Mouse (Mus musculus): ENCODE results near the gene Tlk2. TPM values are rescaled to one million over a fixed set of nuclear protein-coding genes. Genes with fewer than 3 reads are reported as not detected.
A peak's percentile ranks its signal among the peaks of the same experiment; 100 is the strongest.

Tlk2 gene
- total RNA-seq, 2 experiments from 2014 or later: 43.8 to 53.5 TPM

DNA sequence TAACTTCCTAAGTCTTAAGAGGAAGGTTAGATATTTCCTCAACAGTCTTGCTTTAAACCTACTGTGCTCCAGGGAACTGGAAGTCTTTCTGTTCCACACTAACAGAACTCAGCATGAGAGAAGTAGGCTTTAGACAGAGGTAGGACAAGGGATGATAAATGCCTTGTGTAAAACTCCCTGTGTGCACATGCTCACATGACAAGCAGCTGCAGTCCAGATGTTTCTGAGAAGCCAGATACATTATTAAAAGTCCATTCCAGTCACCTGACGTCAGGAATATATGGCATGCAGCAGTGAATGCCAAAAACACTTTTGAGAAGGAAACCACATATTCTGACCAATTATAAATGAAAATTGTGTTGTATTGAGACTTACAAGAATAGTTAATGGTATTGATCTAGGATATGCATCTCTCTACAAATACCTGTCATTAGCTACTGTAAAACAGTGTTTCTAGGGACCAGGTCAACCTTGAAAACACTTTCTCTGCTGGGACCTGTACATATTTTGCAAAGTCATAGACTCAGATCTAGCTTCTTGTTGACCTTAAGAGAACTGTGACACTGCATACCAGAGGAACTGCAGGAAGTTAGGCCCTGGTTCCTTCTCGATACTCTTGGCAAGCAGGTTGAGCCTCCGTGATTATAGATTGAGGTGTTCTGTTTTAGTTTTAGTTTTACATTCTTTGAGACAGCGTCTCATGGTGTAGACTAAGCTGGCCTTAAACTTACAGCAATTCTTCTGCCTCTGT, 83.2 kb downstream of the Tlk2 start:
- DNase-seq: no peak

DNA sequence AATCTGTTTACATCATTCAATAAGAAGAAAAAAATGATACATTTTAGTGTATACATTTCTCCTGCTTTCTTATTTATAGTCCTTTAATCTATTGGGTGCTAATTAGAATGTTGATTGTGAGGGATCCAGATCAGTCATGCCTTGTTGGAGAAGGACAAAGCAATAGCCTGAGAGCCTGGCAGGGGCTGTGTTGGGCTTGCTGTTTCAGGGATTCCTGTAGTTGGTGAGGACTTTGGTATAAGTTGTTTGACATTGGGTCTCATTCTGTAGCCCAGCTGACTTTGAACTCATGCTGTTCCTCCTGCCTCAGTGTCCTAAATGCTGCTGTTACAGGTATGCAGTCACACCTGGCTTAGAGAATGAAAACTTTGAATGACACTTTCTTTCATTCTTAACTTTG, 85.9 kb downstream of the Tlk2 start:
- no peak for DNase-seq

DNA sequence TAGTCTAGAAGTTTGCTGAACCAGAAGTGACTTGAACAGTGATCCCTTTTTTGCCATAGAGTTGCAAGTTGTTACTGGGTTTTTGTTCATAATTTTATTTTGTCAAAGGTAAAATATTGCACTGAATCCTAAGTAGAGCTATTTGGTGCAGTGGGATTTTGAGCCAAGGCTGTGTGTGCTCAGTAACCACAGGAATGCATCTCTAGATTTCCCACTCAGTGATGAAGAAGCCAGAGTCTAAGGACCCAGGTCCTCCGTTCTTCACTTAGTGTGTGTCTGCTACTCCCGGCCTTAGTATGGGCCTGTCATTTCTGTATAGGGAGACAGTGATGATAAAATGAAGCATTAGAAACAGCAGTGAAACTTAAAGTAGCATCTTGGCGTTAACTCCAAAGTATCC, 86.4 kb downstream of the Tlk2 start:
- no peak for DNase-seq

DNA sequence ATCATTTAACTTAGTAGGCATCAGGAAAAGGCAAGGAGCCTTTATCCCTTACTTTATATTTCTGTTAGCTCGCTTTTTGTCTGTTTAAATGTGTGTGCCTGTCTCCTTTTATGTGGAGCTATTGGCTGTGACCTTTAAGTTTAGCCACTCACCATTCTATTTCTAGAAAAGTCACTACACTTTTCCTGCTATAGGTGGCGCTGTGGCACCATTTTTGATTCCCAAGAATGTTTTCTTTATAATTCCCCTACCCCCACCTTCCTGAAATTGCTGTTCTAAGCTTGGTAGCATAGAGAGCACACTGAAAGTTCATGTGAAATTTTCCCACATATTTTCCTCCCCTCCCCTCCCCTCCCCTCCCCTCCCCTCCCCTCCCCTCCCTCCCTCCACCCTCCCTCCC, 91.5 kb downstream of the Tlk2 start:
- peak; percentile 73 for DNase-seq

DNA sequence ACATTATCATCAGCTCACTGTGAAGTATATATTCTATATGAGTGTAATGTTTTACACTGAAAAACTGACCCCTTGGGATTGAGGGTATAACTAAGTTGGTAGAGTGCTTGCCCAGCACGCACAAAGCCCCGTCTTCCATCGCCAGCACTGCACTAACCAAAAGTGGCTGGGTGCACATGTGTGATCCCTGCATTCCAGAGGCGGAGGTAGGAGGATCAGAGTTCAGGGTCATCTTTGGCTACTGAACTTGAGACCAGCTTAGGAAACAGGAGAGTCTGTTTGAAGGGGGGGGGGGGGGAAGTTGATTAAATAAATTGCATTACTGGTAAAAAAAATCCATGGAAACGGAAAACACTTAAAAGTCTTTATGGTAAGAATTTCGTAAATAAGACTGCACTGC, 101.8 kb downstream of the Tlk2 start:
- DNase-seq: no peak

DNA sequence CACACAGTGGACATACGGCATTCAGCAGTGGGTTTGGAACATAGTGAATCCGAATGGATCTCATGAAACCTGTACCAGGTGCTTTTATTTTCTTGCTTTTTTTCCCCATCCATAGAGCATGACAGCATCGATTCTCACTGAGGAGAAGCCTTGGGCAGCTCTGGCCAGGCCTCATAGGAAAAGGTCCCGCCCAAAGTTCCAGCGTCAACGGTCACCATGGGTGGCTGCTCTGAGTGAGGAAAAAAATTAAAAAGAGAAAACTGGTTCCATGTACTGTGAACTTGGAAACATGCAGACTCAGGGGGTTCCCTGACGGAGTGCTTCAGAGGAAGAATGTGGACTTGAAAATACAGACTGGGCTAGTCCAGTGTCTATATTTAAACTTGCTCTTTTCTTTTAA, 102.7 kb downstream of the Tlk2 start:
- DNase-seq: no peak

DNA sequence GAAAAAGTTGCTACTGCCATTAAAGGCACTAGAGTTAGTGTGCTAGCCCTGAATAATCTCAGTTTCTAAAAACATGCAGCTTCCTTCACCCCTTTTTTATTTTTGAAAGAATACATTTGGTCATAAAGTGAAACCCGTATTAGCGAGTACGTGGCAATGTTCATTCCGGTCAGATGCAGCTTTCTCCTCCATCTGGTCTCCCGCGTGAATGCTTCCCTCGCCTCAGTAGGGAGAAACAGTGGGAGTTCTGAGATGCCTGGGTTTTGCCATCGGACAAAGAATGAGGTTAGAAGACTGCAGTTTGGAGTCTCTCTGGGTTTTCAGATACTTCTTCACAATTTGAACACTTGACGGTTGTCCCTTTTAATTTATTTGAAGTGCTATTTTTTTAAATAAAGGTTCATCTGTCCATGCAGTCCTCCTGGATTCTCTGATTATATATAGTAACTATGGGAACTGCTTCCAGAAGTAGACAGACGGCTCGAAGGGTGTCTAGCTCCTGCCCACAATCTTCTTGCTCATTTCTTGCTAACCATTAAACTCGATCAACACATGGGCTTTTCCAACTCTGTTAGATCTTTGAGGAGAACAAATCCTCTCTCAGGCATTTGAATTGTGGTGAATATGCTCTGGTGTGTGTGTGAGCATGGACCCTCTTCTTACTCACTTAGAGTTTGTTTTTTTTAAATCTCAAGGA, 103.3 kb downstream of the Tlk2 start:
- DNase-seq: no peak

DNA sequence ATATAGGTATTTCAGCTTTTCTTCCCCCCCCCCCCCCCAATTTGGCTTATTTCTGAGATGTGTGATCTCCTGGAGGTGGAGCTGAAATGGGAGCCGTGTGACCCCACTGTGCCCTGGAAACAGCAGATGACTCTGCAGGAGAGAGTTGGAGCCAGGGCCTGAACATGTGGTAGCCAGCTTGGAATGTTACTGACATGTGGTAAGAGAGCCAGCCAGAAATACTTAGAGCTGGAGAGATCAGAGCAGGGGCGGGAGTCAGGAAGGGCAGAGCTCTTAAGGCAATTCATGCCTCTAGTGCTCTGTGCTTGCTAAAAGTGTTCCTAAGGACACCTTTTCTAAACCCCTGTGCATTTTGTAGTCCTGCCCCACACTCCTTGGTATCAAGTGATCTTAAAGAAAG, 103.9 kb downstream of the Tlk2 start:
- no peak for DNase-seq

DNA sequence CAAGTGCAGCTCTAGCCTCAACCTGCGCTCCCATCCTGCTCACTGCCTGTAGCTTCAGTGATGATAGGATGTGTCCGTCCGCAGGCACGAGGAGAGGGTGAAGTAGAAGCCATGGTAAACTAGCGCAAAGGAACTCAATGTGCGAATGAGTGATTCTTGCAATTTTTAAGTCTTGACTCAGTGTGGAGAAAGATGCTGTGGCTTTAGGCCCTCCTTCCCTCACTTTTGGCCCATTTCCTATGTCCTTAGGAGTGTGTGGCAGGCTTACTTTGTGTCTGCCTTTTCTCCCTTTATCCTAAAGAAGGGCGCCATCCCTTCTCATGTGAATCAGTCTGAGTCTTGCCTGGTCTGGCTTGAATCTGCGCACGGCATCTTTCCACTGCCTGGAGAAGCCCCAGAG, 104.4 kb downstream of the Tlk2 start:
- DNase-seq: no peak

DNA sequence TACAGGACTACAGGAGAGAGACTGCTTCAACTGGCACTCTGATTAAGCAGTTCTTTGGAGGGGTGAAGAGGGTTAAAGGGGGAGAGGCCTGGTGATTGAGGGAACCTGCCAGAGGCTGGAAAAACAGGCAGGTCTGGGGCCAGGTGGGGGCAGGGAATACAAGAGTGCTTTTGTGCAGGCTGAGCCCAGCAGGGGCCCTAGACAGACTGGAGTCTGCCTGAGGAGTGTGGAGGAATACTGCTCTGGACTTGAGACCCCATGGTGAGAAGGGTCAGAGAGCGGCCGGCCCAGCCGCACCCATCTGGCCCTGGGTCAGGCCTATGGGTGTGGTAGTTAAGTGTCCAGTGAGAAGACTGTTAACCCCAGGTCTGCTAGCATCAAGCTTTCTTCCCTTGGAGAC, 107.1 kb downstream of the Tlk2 start:
- DNase-seq: no peak

DNA sequence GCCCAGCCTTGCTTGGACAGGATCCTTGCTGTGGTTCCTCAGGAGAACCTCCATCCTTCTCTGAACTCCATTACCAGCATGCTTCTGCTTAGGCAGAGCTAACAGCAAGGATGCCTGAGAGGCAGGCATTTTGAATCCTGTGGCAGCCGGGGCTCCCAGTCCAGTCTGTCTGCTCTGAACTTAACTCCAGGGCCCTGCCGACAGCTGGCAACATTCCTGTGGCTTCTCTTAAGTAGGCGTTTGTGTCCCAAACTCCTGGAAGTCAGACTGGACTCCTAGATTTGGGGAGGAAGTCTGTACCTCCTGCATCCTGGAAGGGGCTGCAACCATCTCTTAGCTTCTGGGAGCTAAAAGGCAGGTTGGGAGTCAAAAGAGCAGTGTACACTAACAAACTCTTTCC, 110.8 kb downstream of the Tlk2 start:
- no peak for DNase-seq

DNA sequence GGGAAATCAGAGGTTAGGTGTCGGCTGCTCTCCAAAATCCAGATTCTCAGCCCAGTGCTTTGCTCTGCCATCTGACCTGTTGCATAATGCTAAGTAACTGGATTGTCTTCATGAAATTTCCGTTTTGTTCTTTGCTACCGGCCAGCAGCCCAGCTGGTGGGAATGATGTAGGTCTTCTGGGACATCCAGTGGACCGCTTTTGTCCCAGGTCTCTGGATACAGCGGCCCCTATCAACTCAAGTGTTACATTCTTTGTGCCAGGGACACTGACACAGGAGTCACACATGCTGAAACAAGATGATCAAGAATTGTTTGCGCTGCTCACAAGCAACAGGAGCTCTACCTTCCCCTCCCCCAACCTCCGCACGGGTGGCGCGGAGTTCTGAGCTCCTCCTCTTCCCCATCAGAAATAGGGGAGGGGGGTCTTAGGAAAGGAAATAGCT, 113.1 kb downstream of the Tlk2 start:
- no peak for DNase-seq

DNA sequence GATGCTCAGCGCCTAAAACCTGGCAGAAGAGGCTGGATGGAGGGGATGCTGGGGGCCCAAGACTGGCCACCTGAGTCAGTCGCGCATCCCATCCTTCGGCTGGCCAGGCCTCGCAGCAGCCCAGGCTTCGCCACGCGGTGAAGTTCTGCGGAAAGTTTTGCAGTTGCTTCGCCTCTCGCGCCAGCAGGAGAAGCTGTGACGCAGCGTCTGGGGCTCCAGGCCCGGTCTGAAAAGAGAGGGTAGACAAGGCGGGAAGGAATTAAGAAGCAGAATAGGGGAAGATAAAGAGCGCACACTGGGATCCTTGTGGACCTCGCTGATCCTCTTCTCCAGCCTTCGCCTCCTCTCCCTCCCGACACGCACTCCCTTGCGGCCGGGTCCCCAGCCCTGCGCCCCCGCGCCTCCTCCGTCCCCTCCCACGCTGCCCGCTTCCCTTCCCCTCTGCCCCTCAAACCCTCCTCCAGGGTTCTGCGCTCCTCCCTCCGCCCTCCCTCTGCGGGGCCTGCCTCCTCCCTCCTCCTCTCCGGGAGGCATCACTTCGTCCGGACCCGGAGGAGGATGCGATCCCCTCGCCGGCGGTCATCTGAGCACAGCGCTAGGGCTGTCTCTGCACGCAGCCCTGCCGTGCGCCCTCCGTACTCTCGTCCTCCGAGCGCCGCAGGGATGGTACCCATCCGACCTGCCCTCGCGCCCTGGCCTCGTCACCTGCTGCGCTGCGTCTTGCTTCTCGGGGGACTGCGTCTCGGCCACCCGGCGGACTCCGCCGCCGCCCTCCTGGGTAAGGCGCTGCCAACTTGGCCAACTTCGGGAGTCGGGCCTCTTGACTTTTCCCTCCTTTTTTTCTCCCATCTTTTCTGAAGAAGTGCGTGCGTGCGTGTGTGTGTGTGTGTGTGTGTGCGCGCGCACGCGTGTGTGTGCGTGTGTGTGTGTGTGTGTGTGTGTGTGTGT, 113.8 kb downstream of the Tlk2 start, which contains the start of gene Mrc2:
TSS of gene Mrc2 (plus strand) at position 520 of the 948 bp plus-strand sequence.
- peak; percentile 61 for DNase-seq

DNA sequence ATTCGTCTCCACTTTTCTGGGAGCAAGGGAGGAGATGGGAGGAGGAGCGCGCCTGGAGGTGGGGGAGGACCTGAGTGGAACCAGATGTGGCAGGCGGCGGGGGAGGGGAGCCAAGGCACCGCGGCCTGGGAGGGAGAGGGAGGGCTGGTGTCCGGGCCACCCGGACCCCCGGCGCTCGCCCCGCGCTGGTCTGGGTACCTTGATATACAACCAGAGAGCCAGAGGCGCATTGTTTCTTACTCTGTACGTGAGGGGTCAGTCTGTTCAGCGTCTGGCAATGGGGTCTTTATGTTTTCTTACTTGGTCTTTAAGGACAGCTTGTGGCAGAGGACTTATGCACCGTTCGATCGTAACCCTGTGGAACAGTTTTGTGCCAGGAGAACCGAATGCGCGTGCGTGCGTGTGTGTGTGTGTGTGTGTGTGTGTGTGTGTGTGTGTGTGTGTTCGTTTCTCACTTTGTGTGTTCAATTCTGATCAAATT, 114.5 kb downstream of the Tlk2 start:
- peak; percentile 49 for DNase-seq

DNA sequence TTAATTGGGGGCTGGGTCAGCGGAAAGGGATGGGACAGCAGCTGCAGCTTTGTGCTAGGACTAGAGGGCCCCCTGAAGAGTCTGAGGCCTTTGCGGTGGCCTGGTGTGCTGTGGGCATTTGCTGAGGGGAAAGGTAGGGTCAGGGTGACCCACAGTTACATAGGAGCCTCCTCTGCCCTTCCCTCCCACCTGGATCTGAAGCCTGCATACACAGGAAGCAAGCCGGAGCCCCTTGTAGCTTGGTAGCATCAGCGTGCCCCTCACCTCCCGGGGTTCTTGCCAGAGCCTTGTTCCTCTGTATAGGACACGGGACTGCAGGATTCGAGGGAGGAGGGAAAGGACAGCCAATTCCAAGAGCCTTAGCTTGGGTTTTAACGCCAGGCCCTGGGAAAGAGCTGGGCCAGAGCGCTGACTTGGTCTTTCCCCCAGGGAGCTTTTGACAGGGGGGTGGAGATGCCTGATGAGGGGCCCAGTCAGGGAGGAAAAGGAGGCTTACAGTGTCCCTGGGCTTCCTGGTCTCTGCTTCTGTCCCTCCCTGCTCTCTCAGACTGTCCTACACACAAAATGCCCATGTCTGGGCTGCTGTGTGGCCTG, 115.4 kb downstream of the Tlk2 start:
- peak; percentile 17 for DNase-seq

DNA sequence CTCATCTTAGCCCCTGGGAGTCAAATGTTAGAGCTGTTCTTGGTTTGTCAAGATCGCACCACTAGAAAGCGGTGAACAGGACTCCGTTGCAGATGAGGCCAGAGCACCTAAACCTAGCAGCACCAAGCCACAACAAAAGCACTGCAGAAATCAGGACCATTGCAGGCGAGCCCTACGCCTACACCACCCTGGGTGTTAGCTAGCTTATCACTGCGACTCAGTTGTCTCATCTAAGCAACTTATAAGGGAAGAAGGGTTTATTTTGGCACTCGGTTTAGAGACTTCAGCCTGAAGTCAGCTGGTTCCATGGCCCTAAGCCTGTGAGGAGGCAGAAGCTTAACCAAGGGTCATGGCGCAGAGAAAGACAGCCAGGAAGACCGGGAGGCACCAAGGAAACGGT, 117.5 kb downstream of the Tlk2 start:
- no peak for DNase-seq

DNA sequence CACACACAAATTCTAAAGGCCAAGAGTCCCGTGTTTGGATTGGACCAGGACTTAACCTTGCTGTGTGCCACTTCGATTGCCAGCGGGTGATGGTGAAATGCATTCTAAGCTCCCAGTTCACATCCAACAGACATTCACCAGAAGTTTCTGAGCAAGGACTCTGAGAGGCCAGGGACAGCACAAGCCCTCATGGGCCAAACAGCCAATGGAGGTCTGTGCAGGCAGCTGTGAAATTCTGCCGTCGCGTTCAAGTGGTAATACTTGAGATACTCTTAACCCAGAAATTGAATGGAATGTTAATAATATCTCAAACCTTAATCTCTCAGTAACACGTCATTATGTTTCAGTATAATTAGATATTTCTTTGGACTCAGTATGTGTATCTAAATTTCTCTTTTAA, 131.6 kb downstream of the Tlk2 start:
- DNase-seq: no peak

DNA sequence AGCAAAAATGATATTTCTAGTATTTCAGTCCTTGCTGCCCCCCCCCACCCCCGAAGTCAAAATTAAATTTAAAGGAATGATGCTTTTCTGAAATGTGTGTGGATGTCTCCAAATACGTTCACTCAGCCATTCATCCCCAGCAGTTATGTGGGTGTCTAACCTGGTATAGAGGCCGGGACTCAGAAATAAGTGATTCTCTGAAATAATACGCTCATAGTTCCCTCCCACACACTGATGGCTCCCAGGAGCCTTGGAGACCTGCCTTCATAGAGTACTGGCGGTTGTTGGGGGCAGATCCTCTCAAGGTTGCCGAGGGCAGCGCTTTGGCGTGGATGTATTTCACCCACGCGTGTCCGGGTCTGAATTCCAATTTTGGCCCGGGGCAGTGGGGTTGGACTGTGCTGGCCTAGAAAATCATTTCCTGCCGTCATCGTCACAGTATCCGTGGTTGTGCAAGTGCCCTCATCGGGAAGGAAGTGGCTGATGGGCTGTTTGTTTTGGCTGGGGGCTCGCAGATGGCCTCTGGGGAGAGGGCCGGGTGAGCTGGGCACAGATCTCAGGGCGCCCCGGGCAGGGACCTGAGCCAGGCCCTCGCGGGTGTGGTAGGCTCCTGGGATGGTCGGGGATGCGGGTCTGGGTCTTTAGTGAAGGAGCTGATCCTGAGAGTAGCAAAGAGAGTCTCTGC, 132.8 kb downstream of the Tlk2 start:
- peak; percentile 57 for DNase-seq

DNA sequence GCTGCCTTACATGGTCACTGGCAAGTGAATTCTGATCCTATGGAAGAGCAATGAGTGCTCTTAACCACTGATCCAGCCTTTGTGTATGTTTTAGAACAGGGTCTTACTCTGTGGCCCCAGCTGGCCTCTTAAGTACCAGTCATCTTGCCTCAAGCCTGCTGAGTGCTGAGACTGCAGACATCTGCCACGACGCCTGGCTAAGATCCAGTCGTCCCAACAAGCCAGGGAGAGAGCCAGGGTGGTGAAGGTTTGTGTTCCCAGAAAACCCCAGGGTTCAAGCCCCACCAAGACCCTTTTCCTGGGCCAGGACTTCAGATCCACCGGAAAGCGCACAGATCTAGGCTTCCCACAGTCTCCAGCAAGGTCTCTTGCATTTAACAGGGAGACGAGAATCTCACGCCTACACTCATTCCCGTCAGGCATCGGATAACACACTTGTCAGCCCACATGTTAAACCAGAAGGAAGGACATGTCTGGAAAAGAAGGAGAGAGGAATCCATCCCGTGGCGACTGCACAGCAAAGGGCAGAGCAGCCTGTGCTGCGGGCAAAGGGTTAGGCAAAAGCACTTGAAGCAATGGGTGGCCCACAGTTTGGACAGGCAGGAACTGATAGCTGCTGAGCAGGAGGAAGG, 133.8 kb downstream of the Tlk2 start:
- no peak for DNase-seq

DNA sequence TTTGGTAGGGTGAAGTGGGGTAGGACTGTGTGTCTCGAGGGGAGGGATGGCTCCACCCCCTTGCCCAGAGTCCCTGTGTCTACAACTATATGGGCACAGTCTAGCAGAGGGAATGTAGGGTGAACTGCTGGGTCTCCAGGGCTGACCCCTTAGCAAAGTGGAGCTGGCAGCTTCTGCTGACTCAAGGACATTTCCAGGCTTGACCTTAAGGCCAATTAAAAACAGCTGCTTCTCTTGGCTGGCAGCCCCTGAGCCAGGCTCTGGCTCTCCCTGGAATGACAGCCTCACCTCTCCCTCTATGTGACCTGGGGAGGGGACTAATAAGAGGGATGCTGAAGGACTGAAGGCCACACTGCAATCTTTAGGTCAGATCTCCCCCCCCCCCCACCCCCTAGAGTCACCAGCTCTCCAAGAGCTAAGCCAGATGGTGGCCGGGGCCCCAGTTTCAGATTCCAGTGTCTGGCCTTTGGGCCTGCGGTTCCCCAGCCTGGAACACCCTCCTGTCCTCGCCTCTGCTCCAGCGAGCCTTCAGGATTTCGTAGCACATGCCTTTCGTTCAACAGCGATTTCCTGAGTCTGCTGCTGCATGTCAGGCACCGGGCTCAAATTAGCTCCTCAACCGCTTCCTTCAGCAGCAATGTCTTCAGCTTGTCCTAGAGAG, 134.5 kb downstream of the Tlk2 start:
- peak; percentile 26 for DNase-seq

DNA sequence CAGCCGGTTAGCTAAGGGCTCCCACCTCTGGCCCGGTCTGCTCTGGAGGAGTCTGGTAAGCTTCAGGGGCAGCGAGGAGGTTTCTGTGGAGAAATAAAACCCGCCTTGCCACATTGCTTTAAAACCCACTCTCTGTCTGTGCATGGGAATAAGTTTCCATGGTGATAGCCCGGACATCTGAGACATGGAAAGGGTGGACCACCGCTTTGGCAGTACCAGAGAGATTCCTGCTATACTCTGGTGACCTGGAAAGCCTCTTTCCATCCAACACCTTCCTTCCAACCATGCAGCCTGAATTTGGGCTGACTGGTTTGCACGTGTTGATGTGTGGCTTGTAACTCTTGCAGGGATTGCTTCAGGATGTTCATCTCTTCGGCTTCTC, 135.0 kb downstream of the Tlk2 start:
- no peak for DNase-seq

Data from adrenal gland, postnatal 10 days (tissue).